Mouse (Mus musculus) Patski (cell line): Measurements from ENCODE around the gene Scnn1a. TPM values are rescaled to one million over a fixed set of nuclear protein-coding genes. Genes with fewer than 3 reads are reported as not detected.
"Not testable (repeated sequence)": the region's sequence is repeated elsewhere in the genome, so short reads cannot be mapped to it uniquely, and the experiment has no call there.

ENCODE experiments used
- ATAC-seq: fragments of 100-300 bp; one replicate; pipeline ENCODE4 v1.8.0; 2021
- CTCF ChIA-PET: fragments of 350-600 bp; sonication (Branson Sonifier 250); formaldehyde crosslinking; loops from one replicate; lab custom pipeline; 2022; ENCODE audit warnings: inconsistent platforms; lab: Charles Lee
- POLR2A ChIA-PET: fragments of 350-600 bp; sonication (Branson Sonifier 250); formaldehyde crosslinking; loops from one replicate; lab custom pipeline; 2022; ENCODE audit warnings: antibody characterized with exemption, inconsistent platforms; lab: Charles Lee
- DNase-seq: peaks from one replicate; pipeline ENCODE4 v3.0.0-alpha.2; 2011; ENCODE audit warnings: low read depth, low spot score
- H3K27me3 ChIP-seq: fragments of 371-371 bp; one replicate; pipeline ENCODE4 v1.5.1; 2021
- CTCF ChIP-seq: fragments of 100-300 bp; IDR thresholded peaks from one replicate; pipeline ENCODE4 v1.5.1; 2021
- in situ Hi-C: fragments of 300-500 bp; cut with MboI; formaldehyde crosslinking; loops from 3 replicates; pipeline ENCODE4 v1.11.1; 2018; ENCODE audit warnings: low pct_unique_long_range_greater_than_20kb, mixed read lengths
- polyA plus RNA-seq: library from polyadenylated mRNA; unstranded; gene quantifications from one replicate; pipeline ENCODE4 v1.2.3, GENCODE M21; 2021

Gene Scnn1a
- polyA plus RNA-seq, 1 experiment from 2014 or later = 1.8 TPM

DNA sequence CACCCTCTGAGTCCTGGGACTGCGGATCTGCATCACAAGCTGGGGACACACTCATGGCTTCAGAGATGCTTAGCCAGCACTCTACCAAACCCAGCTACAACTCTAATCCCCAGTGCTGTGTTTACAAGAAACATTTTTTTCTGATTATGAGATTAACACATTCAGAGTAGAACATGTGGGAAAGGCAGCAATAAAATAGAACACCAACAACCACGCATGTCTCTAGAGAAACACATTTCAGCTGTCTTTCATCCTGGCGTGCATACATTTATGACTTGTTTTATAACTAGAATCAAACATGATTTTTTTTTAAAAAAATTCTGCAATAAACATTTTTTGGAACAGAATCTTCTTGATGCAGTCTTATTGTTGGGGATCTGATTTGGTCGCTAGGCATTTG lies 33.5 kb upstream of the Scnn1a start:
- in situ Hi-C loops = no loop called here
- ChIA-PET POLR2A (no interaction called here), CTCF (interaction anchor here (1.4 kb wide), 1 partner anchor 12 kb away, joined by 3 read pairs; no protein-coding TSS in a partner anchor)
- DNase-seq = no peak
- H3K27me3 ChIP-seq = no peaks in the 10 kb centered on the region
- ATAC-seq = no peak
- no peak for TF ChIP-seq CTCF

DNA sequence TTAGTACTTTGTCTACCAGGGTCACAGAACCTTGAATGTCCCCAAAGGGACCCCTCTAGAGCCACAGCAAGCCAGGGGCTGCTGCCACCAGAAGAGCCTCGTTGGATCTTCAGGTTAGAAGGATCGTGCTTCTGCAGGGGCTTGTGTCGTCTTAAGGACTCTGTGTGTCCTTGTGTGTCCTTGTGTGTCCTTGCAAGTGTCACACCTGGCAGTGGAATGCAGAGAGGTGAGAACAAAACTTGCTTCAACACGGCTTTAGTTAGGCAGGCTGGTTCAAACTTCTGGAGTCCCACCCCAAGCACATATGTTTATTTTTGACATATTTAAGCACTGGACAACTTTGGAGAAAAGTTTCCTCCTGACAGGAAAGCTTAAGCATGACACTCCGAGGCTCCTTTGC lies 31.7 kb upstream of the Scnn1a start:
- ATAC-seq (no peak), DNase-seq (no peak)
- in situ Hi-C loops = no loop called here
- no peaks in the 10 kb centered on the region for H3K27me3 ChIP-seq
- no peak for TF ChIP-seq CTCF
- POLR2A ChIA-PET = no interaction called here
- CTCF ChIA-PET = interaction anchor here (1.4 kb wide), 1 partner anchor 10 kb away, joined by 3 read pairs; no protein-coding TSS in a partner anchor

DNA sequence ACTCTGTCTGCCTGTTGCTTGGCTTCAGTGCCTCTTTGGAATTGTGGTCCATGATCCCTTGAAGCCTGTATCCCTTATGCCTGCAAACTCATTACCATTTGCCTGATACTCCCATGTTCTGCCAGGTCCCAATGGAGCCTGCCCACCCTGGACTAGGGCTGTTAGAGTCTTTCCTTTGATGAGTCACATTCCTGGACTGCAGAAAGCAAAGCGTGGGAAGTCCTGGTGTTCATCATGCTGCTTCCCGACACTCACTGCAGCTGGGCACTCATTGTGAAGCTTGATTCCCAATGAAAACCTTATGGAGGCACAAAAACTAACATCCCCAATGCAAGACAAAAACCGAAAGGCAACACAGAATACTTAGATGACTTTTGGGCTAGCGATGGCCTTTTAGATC lies 29.1 kb upstream of the Scnn1a start:
- H3K27me3 ChIP-seq = no peaks in the 10 kb centered on the region
- no peak for DNase-seq
- ChIA-PET CTCF (no interaction called here), POLR2A (no interaction called here)
- ATAC-seq = peak; percentile 21
- in situ Hi-C loops = no loop called here
- TF ChIP-seq CTCF = no peak

DNA sequence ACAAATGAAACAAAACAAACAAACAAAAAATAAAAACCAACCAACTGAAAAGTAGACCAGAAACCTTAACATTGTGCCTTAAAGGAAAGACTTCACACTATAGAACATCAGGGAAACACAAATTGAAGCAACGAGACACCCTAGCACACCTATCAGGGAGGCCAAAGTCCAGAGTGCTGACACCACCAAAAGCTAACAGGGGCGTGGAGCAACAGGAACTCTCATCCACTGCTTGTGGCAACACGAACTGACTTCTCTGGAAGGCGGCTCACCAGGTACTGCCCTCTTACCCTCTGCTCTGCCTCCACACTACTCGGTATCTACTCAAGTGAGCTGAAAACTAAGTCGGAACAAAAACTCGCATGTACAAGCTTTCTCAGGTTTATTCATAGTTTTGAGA lies 28.2 kb upstream of the Scnn1a start:
- H3K27me3 ChIP-seq = no peaks in the 10 kb centered on the region
- ChIA-PET POLR2A (interaction anchor here (0.9 kb wide), 1 partner anchor 56 kb away, joined by 3 read pairs; no protein-coding TSS in a partner anchor), CTCF (no interaction called here)
- ATAC-seq (no peak), DNase-seq (no peak)
- no peak for TF ChIP-seq CTCF
- in situ Hi-C loops = no loop called here

DNA sequence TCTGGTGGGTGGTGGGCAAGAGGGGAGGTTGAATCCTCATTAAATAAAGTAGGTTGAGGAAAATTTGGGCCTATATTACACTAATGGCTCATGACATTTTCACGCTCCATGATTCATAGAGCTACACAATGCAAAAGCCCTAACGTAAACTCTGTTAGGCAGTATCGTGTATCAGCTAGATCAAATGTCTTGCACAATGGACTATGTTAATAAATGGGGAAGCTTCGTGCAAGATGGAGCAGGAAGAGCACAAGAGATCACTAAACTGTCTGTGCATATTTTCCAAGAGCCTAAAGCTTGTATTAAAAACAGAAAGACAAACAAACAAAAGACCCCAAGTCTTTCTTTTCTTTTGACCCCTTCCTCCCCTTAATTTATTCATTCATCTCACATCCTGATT lies 26.4 kb upstream of the Scnn1a start:
- no peaks in the 10 kb centered on the region for H3K27me3 ChIP-seq
- in situ Hi-C loops = no loop called here
- DNase-seq (no peak), ATAC-seq (no peak)
- CTCF ChIA-PET = interaction anchor here (1.4 kb wide), 1 partner anchor 13 kb away, joined by 3 read pairs; no protein-coding TSS in a partner anchor
- POLR2A ChIA-PET = interaction anchor here (1.0 kb wide), 1 partner anchor 56 kb away, joined by 3 read pairs; no protein-coding TSS in a partner anchor
- no peak for TF ChIP-seq CTCF

DNA sequence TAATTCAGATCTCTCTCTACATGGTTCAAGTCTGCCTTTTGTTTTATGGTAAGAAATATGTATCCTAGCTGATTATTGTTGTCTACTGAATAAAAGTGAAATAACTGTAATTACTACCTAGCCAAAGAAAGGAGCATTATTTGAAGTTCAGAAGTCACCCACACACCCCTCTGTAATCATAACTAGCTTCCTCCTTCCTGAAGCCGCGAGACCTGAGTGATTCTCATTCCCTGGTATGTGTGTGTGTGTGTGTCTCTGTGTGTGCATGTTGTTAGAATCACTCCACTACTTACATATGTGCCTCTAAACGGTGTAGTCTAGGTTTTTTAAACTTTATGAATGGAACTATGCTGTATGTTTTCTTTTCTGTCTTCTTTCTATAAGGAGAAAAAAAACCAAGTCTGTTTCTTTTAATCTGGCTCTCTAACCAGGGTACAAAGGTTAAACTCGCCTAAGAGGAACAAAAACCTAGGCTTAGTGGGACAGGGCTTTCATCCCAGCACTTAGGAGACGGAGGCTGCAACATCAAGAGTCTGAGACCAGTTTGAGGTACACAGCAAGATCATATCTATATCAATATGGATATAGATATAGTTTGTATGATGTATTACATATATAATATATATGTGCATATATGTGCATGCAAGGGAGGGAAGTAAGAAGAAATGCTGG lies 23.2 kb upstream of the Scnn1a start:
- ATAC-seq (no peak), DNase-seq (no peak)
- CTCF ChIA-PET = interaction anchor here (2.0 kb wide), 1 partner anchor 12 kb away, joined by 7 read pairs; no protein-coding TSS in a partner anchor
- H3K27me3 ChIP-seq = no peaks in the 10 kb centered on the region
- in situ Hi-C loops = no loop called here
- POLR2A ChIA-PET = no interaction called here
- no peak for TF ChIP-seq CTCF

DNA sequence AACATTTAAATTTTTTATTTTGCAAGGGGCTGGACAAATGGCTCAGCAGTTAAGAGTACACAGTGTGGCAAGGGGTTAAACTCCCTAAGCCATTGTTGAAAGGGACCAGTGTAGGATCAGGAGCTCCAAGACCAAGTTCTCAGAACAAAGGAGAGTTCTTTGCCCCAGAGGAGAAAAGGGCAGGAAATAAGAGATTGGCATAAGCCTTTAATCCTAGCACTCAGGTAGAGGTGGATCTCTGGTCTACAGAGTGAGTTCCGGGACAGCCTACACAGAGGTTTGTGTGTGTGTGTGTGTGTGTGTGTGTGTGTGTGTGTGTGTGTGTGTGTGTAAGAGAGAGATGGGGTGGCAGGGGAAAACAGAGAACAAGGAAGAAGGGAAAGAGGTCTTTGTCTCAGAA lies 19.5 kb upstream of the Scnn1a start:
- H3K27me3 ChIP-seq = no peaks in the 10 kb centered on the region
- no peak for ATAC-seq
- POLR2A ChIA-PET = no interaction called here
- CTCF ChIA-PET = no interaction called here
- no peak for TF ChIP-seq CTCF
- in situ Hi-C loops = no loop called here
- DNase-seq = no peak

DNA sequence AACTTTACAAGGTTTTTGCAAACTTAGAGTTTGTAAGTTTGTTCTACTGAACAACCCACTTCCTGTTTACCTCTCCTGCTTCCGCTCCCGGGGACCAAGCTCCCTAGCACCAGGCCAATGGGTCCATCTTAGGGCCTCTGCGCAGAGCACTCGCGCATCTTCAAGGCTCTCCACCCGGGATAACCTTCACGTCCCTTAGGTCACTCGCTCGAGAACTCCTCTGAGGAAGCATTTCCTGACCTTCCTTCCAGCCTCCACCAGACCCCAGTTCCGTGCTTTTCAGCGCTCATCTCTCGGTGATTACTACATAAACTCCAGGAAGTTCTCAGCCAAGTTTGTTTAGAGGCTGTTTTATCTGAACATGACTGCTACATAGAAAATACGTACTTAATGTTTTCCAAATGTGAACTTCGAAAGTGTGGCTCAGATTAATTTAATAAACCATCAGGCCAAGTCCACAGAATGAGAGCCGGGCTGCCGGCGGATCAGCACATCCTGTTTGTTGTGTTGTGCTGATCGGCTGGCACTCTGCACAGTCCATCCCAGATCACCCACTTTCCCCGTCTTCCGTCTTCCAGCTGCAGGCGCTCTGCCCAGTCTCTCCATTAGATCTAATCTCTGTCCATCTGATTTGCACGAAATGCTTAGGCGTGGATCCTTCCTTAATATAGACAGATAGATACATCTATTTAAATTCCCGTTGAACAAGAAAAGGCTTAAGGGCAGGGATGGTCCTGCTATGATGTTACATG lies 18.1 kb upstream of the Scnn1a start:
- DNase-seq (no peak), ATAC-seq (no peak)
- no peak for TF ChIP-seq CTCF
- ChIA-PET CTCF (no interaction called here), POLR2A (no interaction called here)
- H3K27me3 ChIP-seq = no peaks in the 10 kb centered on the region
- in situ Hi-C loops = no loop called here

DNA sequence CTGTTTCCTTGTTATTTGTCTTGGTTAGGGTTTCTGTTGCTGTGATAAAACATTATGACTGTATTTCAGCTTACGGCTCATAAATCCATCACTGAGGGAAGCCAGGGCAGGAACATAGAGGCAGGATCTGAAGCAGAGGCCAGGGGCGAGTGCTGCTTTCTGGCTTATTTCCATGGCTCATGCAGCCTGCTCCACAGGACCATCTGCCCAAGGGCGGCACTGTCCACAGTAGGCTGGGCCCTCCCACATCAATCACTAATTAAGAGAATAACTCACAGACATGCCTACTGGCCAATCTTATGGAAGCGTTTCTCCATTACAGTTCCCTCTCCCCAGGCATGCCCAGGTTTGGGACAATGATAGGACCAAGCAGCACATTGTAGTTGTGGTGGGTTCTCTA lies 17.2 kb upstream of the Scnn1a start:
- no peak for ATAC-seq
- in situ Hi-C loops = no loop called here

DNA sequence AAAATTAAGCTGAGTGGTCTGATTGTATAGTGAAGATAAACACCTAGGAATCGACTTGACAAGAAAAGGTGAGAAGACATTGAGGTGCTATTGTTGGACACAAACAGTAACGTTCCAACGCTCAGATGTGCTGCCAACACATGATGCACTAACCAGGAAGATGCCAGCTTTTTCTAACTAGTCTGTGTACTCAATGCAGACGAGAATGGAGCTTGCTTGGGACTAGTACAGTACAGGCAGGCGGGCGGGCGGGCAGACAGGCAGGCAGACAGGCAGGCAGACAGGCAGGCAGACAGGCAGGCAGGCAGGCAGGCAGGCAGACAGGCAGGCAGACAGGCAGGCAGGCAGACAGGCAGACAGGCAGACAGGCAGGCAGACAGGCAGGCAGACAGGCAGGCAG lies 16.1 kb upstream of the Scnn1a start:
- CTCF ChIA-PET, POLR2A ChIA-PET, ATAC-seq, in situ Hi-C loops, H3K27me3 ChIP-seq, DNase-seq: not testable (repeated sequence)

More for the DNA sequence above, 17.2 kb upstream of the Scnn1a start:
- POLR2A ChIA-PET = no interaction called here
- no peak for DNase-seq
- CTCF ChIA-PET = no interaction called here
- no peak for TF ChIP-seq CTCF
- no peaks in the 10 kb centered on the region for H3K27me3 ChIP-seq

DNA sequence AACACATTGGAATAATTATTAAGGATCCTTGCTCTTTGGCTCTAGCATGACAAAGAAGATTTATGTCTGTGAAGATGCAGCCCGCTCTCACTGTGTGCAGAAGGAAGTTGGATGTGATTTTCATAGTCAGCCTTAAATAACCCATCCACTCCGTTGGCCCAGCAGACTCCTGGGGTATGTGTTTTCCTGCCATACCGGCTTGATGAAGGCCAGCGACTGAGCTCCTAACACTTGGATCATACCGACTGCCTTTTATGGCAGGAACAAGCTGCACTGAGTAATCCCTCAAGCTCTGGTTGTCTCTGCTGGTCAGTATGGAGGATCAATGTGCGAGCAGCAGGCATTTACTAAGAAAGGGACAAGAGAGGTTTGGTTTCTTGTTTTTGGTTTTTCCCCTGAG lies 15.0 kb upstream of the Scnn1a start:
- ATAC-seq (no peak), DNase-seq (no peak)
- ChIA-PET CTCF (no interaction called here), POLR2A (no interaction called here)
- in situ Hi-C loops = no loop called here
- H3K27me3 ChIP-seq = no peaks in the 10 kb centered on the region
- TF ChIP-seq CTCF = no peak
